In genomic region chr15:84238991-84239401, GRCm38 (mm10) we compare ENCODE assay signal across 11 mouse cellular contexts. TPM values are rescaled to one million over a fixed set of nuclear protein-coding genes. Genes with fewer than 3 reads are reported as not detected.
DNase-seq lines count a peak whose midpoint lies in the region; ATAC-seq and TF ChIP-seq lines count a peak whose summit lies in the region.
"Had no signal": no experiment of that assay in that cellular context is flagged by ENCODE, and none has a peak within 500 bp of the region (broad histone marks: within the 10 kb centered on the region; RNA-seq: fewer than 3 reads in every experiment).

No protein-coding gene starts in this region.

- intact Hi-C loops in heart, adult 2 months (cut with DNase I): no loop called here

- no peak for TF ChIP-seq CTCF in heart, adult 2 months (IDR thresholded peaks at IDR 0.05)

- DNase-seq in heart, adult 2 months: no peak
- DNase-seq in ES-CJ7 (ENCODE audit: low read depth, low spot score): peak; percentile 44
- DNase-seq in midbrain, embryonic 11.5 days (ENCODE audit: low spot score, missing footprints): no peak
- no peak for DNase-seq in right cerebral cortex, postnatal 14 days
- DNase-seq in thymus, postnatal 14 days: no peak
- no peak for DNase-seq in c-Kit-positive CD71-positive TER-119-positive erythroid progenitor cells, embryonic 14.5 days (ENCODE audit: low spot score)
- DNase-seq: cerebellum, adult 2 months; kidney, adult 2 months had no signal

- H3K27ac ChIP-seq in heart, embryonic 12.5 days (ENCODE audit: poor library complexity, severe bottlenecking): no peak overlapping the region
- no peak overlapping the region for H3K27ac ChIP-seq in heart, adult 2 months
- peak overlapping the region; percentile 44 for H3K27ac ChIP-seq in hindbrain, embryonic 13.5 days
- no peak overlapping the region for H3K27ac ChIP-seq in midbrain, embryonic 11.5 days (ENCODE audit: low read depth, low read length)

- no peak for ATAC-seq in heart, embryonic 12.5 days (ENCODE audit: insufficient number of reproducible peaks, low FRiP score)
- ATAC-seq in hindbrain, embryonic 13.5 days (ENCODE audit: low FRiP score): no peak
- peak; percentile 65 for ATAC-seq in midbrain, embryonic 11.5 days (ENCODE audit: low FRiP score)
- ATAC-seq: activated CD4-positive, CD25-positive, alpha-beta regulatory T cell, adult 4 months had no signal

- no peak overlapping the region for H3K9ac ChIP-seq in heart, embryonic 12.5 days
- no peak overlapping the region for H3K9ac ChIP-seq in heart, adult 2 months (ENCODE audit: low read depth, low read length)
- no peak overlapping the region for H3K9ac ChIP-seq in hindbrain, embryonic 13.5 days
- H3K9ac ChIP-seq in midbrain, embryonic 11.5 days (ENCODE audit: low read length): no peak overlapping the region; the same call in 1 of the 2 replicates

- 0 out of 2 replicates have a peak, but pooled peaks cover 3% of the 10 kb centered on the region for H3K9me3 ChIP-seq in heart, embryonic 12.5 days (replicated peaks)
- H3K9me3 ChIP-seq in hindbrain, embryonic 13.5 days: no peaks in the 10 kb centered on the region
- no peaks in the 10 kb centered on the region for H3K9me3 ChIP-seq in midbrain, embryonic 11.5 days (ENCODE audit: control insufficient read depth, low read length)

- 13% methylated on average over 16 of the region's 16 CpGs for WGBS in heart, embryonic 12.5 days
- WGBS in heart, adult 2 months: 32% methylated on average over 16 of the region's 16 CpGs
- WGBS in hindbrain, embryonic 13.5 days: 25% methylated on average over 16 of the region's 16 CpGs
- WGBS in midbrain, embryonic 11.5 days: 20% methylated on average over 16 of the region's 16 CpGs

- no peak for TF ChIP-seq POLR2A in heart, adult 2 months (IDR thresholded peaks at IDR 0.05; ENCODE audit: insufficient read depth, low read depth, low read length)

- peaks cover 13% of the 10 kb centered on the region; the same call in 1 of the 2 replicates for H3K36me3 ChIP-seq in heart, embryonic 12.5 days
- H3K36me3 ChIP-seq in heart, adult 2 months (ENCODE audit: control insufficient read depth, insufficient read depth, low read length): no peaks in the 10 kb centered on the region; the same call in 1 of the 2 replicates
- H3K36me3 ChIP-seq in hindbrain, embryonic 13.5 days: no peaks in the 10 kb centered on the region
- no peaks in the 10 kb centered on the region for H3K36me3 ChIP-seq in midbrain, embryonic 11.5 days (ENCODE audit: control insufficient read depth, insufficient read depth, low read length)

- no peaks in the 10 kb centered on the region for H3K27me3 ChIP-seq in heart, embryonic 12.5 days (replicated peaks)
- H3K27me3 ChIP-seq in heart, adult 2 months (ENCODE audit: control insufficient read depth, insufficient read depth, low read length): no peaks in the 10 kb centered on the region
- H3K27me3 ChIP-seq in hindbrain, embryonic 13.5 days: 0 out of 2 replicates have a peak, but pooled peaks cover 10% of the 10 kb centered on the region
- no peaks in the 10 kb centered on the region for H3K27me3 ChIP-seq in midbrain, embryonic 11.5 days (ENCODE audit: control insufficient read depth, insufficient read depth, low read length)

- peak overlapping the region; percentile 10; the same call in 1 of the 2 replicates for H3K4me3 ChIP-seq in heart, embryonic 12.5 days
- H3K4me3 ChIP-seq in heart, adult 2 months: no peak overlapping the region
- H3K4me3 ChIP-seq in hindbrain, embryonic 13.5 days: no peak overlapping the region
- H3K4me3 ChIP-seq in midbrain, embryonic 11.5 days (ENCODE audit: low read depth, low read length): no peak overlapping the region

- peak overlapping the region; percentile 57 for H3K4me2 ChIP-seq in heart, embryonic 12.5 days
- H3K4me2 ChIP-seq in hindbrain, embryonic 13.5 days: peak overlapping the region; percentile 39
- H3K4me2 ChIP-seq in midbrain, embryonic 11.5 days: peak overlapping the region; percentile 14; the same call in 1 of the 2 replicates

- peaks cover 5% of the 10 kb centered on the region for H3K79me2 ChIP-seq in heart, adult 2 months (replicated peaks; ENCODE audit: control insufficient read depth, insufficient read depth, low read length)

- peaks cover 42% of the 10 kb centered on the region for H3K4me1 ChIP-seq in heart, embryonic 12.5 days (replicated peaks)
- H3K4me1 ChIP-seq in heart, adult 2 months (ENCODE audit: control insufficient read depth, insufficient read depth, low read length): peaks cover 16% of the 10 kb centered on the region
- H3K4me1 ChIP-seq in hindbrain, embryonic 13.5 days (replicated peaks): peaks cover 39% of the 10 kb centered on the region
- H3K4me1 ChIP-seq in midbrain, embryonic 11.5 days (ENCODE audit: control insufficient read depth, insufficient read depth, low read length): peaks cover 10% of the 10 kb centered on the region

- no peak for TF ChIP-seq EP300 in heart, adult 2 months (IDR thresholded peaks at IDR 0.05; ENCODE audit: insufficient read depth, low read depth, low read length)

RNA-seq across cellular contexts. Expression of gene Parvb, which starts 7.2 kb away (rescaled TPM):
- 13.5 and 13.8 TPM in 2 replicates for polyA plus RNA-seq in heart, embryonic 12.5 days (2016; fragmentation: Nextera tagmentation; extraction: Ambion mirVana)
- 100 to 1,000 TPM in 1 of 2 experiments, 10 to 100 TPM in 1; 99.4 to 116 TPM for total RNA-seq in heart, adult 2 months (2021)
- polyA plus RNA-seq in heart, adult 2 months (2012; rRNA removed): 58.5 and 61.6 TPM in 2 replicates
- 3.9 and 4.5 TPM in 2 replicates for polyA plus RNA-seq in hindbrain, embryonic 13.5 days (2015; fragmentation: Nextera tagmentation; extraction: Ambion mirVana)
- 10.2 and 10.8 TPM in 2 replicates for polyA plus RNA-seq in midbrain, embryonic 11.5 days (2014; fragmentation: Nextera tagmentation; extraction: Ambion mirVana)

RNA-seq across cellular contexts. Expression of gene Samm50, which starts 47.0 kb away (rescaled TPM):
- polyA plus RNA-seq in heart, embryonic 12.5 days (2016; fragmentation: Nextera tagmentation; extraction: Ambion mirVana): 122 and 125 TPM in 2 replicates
- total RNA-seq in heart, adult 2 months (2021): 100 to 1,000 TPM; 258 to 289 TPM
- polyA plus RNA-seq in heart, adult 2 months (2012; rRNA removed): 27.8 and 36.6 TPM in 2 replicates
- 77.1 and 77.2 TPM in 2 replicates for polyA plus RNA-seq in hindbrain, embryonic 13.5 days (2015; fragmentation: Nextera tagmentation; extraction: Ambion mirVana)
- 75.9 and 77.4 TPM in 2 replicates for polyA plus RNA-seq in midbrain, embryonic 11.5 days (2014; fragmentation: Nextera tagmentation; extraction: Ambion mirVana)
